Mouse (Mus musculus) layer of hippocampus, adult 11-12 months (tissue): ENCODE data around the gene Tuba3a.
A peak's percentile ranks its signal among the peaks of the same experiment; 100 is the strongest.
"Not testable (repeated sequence)": the region's sequence is repeated elsewhere in the genome, so short reads cannot be mapped to it uniquely, and the experiment has no call there.

Experiments used
- DNase-seq: peaks from one replicate; pipeline ENCODE4 v3.0.0; 2022; ENCODE audit warnings: low spot score

Tuba3a gene

DNA sequence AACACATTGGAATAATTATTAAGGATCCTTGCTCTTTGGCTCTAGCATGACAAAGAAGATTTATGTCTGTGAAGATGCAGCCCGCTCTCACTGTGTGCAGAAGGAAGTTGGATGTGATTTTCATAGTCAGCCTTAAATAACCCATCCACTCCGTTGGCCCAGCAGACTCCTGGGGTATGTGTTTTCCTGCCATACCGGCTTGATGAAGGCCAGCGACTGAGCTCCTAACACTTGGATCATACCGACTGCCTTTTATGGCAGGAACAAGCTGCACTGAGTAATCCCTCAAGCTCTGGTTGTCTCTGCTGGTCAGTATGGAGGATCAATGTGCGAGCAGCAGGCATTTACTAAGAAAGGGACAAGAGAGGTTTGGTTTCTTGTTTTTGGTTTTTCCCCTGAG, 19.6 kb upstream of the Tuba3a start:
- no peak for DNase-seq

DNA sequence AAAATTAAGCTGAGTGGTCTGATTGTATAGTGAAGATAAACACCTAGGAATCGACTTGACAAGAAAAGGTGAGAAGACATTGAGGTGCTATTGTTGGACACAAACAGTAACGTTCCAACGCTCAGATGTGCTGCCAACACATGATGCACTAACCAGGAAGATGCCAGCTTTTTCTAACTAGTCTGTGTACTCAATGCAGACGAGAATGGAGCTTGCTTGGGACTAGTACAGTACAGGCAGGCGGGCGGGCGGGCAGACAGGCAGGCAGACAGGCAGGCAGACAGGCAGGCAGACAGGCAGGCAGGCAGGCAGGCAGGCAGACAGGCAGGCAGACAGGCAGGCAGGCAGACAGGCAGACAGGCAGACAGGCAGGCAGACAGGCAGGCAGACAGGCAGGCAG, 18.6 kb upstream of the Tuba3a start:
- DNase-seq, result not testable (repeated sequence)

DNA sequence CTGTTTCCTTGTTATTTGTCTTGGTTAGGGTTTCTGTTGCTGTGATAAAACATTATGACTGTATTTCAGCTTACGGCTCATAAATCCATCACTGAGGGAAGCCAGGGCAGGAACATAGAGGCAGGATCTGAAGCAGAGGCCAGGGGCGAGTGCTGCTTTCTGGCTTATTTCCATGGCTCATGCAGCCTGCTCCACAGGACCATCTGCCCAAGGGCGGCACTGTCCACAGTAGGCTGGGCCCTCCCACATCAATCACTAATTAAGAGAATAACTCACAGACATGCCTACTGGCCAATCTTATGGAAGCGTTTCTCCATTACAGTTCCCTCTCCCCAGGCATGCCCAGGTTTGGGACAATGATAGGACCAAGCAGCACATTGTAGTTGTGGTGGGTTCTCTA, 17.4 kb upstream of the Tuba3a start:
- no peak for DNase-seq

DNA sequence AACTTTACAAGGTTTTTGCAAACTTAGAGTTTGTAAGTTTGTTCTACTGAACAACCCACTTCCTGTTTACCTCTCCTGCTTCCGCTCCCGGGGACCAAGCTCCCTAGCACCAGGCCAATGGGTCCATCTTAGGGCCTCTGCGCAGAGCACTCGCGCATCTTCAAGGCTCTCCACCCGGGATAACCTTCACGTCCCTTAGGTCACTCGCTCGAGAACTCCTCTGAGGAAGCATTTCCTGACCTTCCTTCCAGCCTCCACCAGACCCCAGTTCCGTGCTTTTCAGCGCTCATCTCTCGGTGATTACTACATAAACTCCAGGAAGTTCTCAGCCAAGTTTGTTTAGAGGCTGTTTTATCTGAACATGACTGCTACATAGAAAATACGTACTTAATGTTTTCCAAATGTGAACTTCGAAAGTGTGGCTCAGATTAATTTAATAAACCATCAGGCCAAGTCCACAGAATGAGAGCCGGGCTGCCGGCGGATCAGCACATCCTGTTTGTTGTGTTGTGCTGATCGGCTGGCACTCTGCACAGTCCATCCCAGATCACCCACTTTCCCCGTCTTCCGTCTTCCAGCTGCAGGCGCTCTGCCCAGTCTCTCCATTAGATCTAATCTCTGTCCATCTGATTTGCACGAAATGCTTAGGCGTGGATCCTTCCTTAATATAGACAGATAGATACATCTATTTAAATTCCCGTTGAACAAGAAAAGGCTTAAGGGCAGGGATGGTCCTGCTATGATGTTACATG, 16.6 kb upstream of the Tuba3a start:
- DNase-seq, result no peak

DNA sequence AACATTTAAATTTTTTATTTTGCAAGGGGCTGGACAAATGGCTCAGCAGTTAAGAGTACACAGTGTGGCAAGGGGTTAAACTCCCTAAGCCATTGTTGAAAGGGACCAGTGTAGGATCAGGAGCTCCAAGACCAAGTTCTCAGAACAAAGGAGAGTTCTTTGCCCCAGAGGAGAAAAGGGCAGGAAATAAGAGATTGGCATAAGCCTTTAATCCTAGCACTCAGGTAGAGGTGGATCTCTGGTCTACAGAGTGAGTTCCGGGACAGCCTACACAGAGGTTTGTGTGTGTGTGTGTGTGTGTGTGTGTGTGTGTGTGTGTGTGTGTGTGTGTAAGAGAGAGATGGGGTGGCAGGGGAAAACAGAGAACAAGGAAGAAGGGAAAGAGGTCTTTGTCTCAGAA, 15.1 kb upstream of the Tuba3a start:
- DNase-seq, result no peak

DNA sequence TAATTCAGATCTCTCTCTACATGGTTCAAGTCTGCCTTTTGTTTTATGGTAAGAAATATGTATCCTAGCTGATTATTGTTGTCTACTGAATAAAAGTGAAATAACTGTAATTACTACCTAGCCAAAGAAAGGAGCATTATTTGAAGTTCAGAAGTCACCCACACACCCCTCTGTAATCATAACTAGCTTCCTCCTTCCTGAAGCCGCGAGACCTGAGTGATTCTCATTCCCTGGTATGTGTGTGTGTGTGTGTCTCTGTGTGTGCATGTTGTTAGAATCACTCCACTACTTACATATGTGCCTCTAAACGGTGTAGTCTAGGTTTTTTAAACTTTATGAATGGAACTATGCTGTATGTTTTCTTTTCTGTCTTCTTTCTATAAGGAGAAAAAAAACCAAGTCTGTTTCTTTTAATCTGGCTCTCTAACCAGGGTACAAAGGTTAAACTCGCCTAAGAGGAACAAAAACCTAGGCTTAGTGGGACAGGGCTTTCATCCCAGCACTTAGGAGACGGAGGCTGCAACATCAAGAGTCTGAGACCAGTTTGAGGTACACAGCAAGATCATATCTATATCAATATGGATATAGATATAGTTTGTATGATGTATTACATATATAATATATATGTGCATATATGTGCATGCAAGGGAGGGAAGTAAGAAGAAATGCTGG, 11.4 kb upstream of the Tuba3a start:
- no peak for DNase-seq

DNA sequence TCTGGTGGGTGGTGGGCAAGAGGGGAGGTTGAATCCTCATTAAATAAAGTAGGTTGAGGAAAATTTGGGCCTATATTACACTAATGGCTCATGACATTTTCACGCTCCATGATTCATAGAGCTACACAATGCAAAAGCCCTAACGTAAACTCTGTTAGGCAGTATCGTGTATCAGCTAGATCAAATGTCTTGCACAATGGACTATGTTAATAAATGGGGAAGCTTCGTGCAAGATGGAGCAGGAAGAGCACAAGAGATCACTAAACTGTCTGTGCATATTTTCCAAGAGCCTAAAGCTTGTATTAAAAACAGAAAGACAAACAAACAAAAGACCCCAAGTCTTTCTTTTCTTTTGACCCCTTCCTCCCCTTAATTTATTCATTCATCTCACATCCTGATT, 8.2 kb upstream of the Tuba3a start:
- no peak for DNase-seq

DNA sequence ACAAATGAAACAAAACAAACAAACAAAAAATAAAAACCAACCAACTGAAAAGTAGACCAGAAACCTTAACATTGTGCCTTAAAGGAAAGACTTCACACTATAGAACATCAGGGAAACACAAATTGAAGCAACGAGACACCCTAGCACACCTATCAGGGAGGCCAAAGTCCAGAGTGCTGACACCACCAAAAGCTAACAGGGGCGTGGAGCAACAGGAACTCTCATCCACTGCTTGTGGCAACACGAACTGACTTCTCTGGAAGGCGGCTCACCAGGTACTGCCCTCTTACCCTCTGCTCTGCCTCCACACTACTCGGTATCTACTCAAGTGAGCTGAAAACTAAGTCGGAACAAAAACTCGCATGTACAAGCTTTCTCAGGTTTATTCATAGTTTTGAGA, 6.4 kb upstream of the Tuba3a start:
- DNase-seq, result no peak

DNA sequence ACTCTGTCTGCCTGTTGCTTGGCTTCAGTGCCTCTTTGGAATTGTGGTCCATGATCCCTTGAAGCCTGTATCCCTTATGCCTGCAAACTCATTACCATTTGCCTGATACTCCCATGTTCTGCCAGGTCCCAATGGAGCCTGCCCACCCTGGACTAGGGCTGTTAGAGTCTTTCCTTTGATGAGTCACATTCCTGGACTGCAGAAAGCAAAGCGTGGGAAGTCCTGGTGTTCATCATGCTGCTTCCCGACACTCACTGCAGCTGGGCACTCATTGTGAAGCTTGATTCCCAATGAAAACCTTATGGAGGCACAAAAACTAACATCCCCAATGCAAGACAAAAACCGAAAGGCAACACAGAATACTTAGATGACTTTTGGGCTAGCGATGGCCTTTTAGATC, 5.5 kb upstream of the Tuba3a start:
- peak; percentile 44 for DNase-seq

DNA sequence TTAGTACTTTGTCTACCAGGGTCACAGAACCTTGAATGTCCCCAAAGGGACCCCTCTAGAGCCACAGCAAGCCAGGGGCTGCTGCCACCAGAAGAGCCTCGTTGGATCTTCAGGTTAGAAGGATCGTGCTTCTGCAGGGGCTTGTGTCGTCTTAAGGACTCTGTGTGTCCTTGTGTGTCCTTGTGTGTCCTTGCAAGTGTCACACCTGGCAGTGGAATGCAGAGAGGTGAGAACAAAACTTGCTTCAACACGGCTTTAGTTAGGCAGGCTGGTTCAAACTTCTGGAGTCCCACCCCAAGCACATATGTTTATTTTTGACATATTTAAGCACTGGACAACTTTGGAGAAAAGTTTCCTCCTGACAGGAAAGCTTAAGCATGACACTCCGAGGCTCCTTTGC, 2.9 kb upstream of the Tuba3a start:
- DNase-seq, result no peak

DNA sequence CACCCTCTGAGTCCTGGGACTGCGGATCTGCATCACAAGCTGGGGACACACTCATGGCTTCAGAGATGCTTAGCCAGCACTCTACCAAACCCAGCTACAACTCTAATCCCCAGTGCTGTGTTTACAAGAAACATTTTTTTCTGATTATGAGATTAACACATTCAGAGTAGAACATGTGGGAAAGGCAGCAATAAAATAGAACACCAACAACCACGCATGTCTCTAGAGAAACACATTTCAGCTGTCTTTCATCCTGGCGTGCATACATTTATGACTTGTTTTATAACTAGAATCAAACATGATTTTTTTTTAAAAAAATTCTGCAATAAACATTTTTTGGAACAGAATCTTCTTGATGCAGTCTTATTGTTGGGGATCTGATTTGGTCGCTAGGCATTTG, 1.1 kb upstream of the Tuba3a start:
- DNase-seq, result no peak

DNA sequence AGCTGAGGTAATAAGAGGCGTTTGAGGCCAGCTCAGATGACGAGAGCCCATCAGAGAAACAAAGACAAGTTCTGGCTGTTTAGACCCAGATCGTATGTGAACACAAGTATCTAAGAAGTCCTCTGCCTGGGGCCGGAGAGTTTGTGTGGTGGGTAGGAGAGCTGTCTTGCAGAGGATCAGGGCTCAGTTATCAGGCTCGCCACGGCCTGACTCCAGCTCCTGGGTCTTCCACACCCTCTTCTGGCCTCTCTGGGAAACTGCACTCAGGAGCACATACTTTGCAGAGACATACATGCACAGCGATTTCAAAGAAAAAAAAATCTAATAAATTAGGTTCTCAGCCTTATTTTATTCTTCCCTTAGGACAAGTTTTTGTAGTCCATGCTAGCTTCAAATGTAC, 1.1 kb downstream of the Tuba3a start:
- DNase-seq, result no peak

DNA sequence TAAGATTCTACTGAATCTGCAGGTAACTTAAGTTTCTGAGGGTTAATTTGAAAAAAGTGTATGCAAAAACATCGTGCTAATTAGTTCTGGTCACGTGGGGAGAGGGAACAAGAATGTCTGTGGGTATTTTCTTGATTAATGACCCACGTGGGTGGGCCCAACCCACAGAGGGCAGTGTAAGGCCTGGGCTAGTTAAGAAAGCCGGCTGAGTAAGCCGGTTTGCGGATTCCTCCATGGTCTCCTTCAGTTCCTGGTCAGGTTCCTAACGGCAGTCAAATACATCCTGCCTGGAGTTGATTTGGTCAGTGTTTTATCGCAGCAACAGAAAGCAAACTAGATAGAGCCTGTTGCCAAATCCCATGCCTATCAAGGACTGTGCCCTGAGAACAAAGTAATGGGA, 1.6 kb downstream of the Tuba3a start:
- no peak for DNase-seq

DNA sequence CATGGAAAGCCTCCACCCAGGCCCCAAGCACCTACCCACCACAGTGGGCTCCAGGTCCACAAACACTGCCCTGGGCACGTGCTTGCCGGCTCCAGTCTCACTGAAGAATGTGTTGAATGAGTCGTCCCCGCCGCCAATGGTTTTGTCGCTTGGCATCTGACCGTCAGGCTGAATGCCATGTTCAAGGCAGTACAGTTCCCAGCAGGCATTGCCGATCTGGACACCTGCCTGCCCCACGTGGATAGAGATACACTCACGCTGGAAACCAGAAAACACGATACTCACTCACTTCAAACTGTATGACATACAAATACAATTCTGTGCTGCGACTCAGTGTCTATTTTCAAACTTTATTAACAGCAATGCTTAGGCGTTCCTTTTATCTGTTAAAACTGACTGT, 3.1 kb downstream of the Tuba3a start:
- DNase-seq, result not testable (repeated sequence)

DNA sequence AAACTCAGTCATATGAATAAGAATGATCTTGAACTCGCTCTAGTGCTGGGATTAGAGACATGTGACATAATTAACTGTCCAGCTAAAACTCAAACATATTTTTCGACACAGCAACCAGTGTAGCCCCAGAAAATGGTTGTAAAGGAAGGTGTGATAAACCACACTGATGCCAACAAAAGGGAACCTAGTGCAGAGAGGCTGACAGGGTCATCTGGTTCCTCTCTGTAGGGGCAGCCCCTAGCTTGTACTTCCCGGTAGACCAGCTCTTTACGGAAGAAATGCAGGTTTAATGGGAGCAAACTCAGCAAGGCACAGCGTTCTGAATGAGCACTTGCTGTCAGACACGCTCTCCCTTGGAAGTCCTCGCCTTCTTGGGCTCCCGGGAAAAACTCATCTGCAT, 6.1 kb downstream of the Tuba3a start:
- no peak for DNase-seq

DNA sequence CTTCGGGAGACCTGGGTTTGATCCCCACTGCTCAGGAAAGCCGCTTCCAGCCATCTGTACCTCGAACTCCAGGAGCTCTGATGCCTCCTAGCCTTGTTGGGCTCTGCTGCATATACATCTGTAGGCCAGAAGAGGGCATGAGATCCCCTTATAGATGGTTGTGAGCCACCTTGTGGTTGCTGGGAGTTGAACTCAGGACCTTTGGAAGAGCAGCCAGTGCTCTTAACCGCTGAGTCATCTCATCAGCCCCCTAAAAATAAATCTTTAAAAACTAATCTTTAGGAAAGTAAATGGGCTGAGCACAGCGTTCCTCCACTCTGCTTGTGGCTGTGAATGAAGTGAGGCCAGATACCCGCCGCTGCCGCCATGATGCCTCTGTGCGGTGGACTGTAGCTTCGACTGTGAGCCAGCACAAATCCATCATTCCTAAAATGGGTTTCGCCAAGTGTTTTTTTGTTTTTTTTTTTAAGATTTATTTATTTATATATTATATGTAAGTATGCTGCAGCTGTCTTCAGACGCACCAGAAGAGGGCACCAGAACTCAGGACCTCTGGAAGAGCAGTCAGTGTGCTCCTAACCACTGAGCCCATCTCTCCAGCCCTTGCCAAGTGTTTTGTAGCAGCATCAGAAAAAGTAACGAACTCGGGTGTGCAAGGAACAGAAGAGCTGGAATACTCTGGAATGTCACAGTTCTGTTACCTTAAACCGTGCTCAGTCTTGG, 10.8 kb downstream of the Tuba3a start:
- DNase-seq, result no peak

DNA sequence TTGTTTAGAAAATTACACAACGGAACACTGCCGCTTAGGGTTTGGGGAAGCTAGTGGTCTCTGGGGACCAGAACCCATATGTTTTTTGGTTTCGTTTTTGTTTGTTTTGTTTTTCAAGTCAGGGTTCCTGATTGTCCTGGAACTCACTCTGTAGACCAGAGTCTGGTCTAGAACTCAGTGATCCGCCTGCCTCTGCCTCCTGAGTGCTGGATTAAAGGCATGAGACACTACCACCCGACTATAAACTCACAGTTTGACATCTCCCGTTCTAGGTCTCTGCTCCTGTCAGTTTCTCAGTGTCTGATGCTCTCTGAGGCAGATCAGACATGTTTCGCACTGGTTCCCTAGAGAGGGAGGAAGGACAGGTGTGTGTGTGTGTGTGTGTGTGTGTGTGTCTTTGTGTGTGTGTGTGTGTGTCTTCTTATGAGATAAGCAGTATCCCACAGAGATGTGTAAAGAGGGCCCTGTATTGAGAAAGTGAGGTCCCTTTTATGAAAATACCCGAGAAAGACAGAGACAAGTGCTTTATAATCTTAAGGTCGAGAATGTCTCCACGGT, 13.5 kb downstream of the Tuba3a start:
- no peak for DNase-seq

DNA sequence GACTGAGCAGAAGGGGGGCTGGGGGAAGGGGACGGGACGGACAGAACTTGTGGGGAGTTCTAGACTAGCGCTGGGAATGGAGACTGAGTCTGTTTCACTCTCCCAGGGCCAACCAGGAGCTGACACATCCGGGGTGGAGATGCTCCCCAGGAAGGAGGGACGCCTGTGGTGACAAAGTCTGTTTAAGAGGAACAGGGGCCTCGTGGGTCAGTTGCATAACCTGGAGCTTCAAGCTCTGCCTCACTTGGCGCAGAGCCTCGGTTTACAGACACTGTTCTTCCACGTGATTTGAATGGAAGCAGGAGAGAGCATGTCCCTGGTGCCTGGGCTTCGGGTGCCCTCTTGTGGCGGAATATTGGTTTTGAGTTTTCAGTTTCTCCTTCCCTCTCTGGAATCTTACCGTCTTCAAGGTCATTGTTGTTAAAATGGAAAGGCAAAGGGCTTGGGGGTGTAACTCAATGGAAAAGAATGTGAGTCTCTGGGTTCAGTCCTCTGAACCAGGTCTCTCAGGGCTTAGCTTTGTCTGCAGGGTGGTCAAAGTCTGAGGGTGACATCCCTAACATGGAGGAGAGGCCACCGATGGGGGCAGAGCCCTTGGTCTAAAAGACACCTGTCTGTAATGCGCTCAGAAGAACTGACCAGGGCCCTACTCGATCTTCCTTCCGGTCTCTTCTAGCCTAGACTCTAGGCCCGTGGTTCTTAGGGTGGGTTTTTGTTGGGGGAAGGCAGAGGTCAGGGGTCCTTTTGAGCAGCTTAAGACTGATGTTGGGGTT, 14.2 kb downstream of the Tuba3a start:
- DNase-seq, result peak; percentile 96

DNA sequence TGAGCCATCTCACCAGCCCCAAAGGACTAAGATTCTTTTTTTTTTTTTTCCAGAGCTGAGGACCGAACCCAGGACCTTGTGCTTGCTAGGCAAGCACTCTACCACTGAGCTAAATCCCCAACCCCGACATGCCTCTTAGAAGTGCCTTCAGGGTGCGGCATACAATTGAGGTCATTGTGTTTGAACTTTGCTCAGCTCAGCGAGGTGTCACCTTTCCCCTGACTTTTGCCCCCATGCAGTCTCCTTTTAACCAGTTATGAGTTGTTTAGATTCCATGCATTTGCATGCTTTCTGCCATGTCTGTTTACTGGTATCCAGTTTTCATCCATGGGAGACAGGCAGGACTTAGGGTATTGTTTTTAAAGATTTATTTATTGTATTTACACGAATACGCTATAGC, 17.0 kb downstream of the Tuba3a start:
- DNase-seq, result no peak

DNA sequence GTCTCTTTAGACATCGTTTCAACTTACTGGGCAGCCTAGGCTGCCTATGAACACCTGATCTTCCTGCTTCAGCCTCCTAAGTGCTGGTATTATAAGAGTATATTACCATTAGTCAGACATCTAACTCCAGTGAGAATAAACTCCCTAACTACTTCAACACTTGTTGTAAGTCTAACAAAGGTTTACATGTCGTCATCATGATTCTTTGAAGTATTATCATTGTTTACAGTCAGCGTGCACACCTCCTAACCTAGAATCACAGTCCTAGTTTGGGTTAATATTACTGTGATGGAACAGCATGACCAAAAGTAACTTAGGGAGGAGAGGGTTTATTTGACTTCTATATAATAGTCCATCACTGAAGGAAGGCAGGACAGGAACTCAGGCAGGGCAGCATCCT, 18.4 kb downstream of the Tuba3a start:
- no peak for DNase-seq

DNA sequence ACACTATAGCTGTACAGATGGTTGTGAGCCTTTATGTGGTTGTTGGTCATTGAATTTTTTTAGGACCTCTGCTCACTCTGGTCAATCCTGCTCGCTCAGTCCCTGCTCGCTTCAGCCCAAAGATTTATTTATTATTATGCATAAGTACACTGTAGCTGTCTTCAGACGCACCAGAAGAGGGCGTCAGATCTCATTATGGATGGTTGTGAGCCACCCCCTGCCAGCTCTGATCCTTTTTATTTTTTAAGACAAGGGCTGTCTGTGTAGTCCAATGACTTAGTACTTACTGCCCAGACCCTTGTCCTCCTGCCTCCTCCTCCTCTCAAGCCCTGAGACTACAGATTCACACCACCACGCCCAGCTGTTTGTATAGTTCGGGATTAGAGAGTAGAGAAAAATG, 19.2 kb downstream of the Tuba3a start:
- not testable (repeated sequence) for DNase-seq

DNA sequence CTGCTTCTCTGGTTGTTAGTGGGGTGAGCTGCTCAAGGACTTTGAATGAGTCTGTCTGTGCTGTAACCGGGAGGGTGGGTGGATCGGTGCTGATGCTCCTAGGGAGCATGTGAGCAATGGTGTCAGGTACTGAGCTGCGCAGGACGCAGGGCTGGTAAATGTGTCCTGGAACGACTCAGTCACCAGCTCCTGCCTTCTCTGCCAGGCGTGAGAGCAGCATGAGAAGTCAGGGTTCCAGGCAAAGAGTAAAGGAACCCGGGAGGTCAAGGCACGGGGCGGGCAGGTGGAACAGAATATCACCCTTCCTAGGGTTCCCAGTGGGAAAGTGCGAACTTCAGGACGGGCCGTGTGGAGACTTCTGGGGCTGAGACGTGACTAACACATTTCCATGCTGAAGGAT, 19.8 kb downstream of the Tuba3a start:
- DNase-seq, result no peak
